Mouse (Mus musculus) midbrain, embryonic 14.5 days (tissue): Measurements from ENCODE around the gene Nme8. TPM values are rescaled to one million over a fixed set of nuclear protein-coding genes. Genes with fewer than 3 reads are reported as not detected.

ENCODE experiments used
- polyA plus RNA-seq: library from polyadenylated mRNA; unstranded; fragments of >200 nt; fragmentation: Nextera tagmentation; extraction: Ambion mirVana; gene quantifications from 2 replicates; pipeline ENCODE4 v1.2.1, GENCODE M21; 2014

The Nme8 gene
- polyA plus RNA-seq, 1 experiment from 2014 or later: not detected

Other genes starting within 250 kb of the Nme8 start
- 17.7 and 17.9 TPM in 2 replicates for gene Epdr1, start 77.9 kb downstream of the Nme8 start, polyA plus RNA-seq
- 2.5 and 2.7 TPM in 2 replicates for gene Sfrp4, start 74.7 kb downstream of the Nme8 start, polyA plus RNA-seq
- 0.12 and 0.34 TPM in 2 replicates for gene Gpr141, start 126.5 kb upstream of the Nme8 start, polyA plus RNA-seq